Mouse (Mus musculus) CH12F3 (cell line): ENCODE results near the gene Vldlr.

Experiments
- in situ Hi-C: fragments of 300-500 bp; cut with MboI; formaldehyde crosslinking; loops from 2 replicates; pipeline ENCODE4 v1.14.3; 2020; ENCODE audit warnings: low sequenced_read_pairs

Vldlr gene

DNA sequence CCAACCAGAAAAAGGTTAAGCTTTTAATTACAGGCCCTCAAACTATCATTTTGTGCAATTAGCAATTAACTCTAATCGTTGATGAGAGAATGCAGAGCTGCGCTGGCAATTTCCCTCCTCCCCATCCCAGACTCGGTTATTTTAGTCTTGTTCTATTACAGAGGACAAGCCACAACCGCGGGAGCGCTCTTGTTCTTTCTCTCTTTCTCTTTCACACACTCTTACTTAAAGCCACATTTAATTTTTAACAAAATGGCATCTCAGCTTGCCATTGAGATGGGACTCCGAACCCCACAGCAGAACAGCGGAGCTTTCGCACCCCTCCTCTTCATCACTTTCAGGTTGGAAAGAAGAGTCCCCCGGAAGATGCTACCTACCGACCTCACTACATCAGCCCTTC lies at the start of gene Vldlr:
Gene Vldlr, plus strand, starts transcription at position 167 of the 400 bp plus-strand sequence.
- in situ Hi-C loops: no loop called here

DNA sequence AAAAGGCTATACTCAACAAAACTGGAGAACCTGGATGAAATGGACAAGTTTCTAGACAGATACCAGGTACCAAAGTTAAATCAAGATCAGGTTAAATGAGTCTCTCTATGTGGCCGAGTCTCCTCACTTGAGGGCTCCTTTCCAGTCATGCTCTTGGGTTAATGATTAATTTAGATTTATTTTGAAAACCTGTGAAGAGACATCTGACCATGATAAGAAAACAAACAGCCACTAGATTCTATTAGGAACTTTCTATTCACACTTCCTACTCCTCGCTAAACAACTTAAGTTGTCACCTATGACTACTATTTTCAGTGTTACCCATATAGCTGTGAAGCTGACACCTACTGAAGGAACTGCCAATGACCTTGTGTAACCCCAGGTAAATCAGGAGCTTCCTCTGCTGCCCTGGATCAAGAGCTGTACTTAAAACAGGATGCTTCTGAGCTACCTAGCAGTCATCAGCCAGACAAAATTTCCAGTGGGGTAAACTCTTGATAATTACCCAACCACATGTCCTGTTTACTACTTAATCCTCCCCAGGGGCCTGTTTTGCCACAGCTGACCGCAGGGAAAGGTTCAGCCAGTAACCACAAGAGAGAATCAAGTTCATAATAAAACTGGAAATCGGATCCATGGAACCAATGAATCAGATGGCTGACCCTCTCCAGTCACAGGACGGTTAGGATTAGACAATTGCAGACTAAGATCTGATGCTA lies 48.5 kb upstream of the Vldlr start:
- in situ Hi-C loops: no loop called here

DNA sequence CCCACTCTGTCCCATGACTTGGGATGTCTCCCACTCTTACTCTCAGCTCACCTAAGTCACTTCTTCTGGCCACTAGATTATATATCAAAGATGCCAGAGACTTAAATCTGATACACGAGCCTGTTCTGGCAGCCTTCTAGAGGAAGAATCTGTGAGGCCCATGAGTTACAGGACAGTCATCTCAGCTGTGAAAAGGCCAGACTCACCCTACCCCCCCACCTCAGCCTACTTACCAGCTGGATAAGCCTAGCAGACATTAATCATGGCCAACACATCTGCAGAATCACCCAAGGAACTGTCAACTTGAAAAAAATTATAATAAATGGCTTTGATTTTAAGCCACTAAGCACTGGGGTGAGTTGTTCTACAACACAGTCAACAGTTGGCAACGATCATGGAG lies 42.4 kb upstream of the Vldlr start:
- in situ Hi-C loops: no loop called here

DNA sequence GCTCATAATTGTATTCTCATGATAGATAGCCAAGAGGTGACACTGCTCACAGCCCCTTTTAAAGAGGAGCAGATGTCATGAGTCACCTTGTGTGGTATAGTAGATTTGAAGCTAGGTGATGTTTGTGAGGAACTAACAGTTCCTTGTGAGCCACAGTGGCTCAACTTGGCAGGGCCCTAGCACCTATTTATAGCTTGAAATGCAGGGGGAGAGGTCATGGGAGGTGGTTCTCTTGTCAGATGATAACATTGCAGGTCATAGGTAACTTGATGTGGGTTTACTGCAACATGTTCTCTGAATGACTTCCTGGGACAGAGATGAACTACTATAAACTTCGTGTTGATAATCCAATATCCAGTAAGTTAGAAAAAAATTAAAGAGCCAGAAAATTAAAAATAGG lies 40.7 kb upstream of the Vldlr start:
- in situ Hi-C loops: no loop called here

DNA sequence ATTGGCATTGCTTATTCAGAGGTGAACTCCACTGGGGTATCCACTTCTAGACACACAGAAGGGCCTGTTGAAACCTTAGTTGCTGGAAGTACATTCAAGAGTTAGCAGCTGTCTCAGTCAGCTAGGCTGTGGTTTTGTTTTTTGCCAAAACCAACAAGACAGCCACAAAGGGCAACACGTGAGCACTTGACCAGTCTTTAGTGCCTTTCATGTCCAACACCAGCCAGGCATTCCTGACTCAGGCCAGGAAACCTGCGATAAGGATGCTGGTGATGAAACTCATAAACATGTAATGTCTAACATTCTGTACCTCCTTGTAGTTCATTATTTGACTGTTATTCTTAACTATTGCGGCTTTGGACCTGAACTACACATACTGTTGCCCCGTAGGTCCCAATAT lies 39.7 kb upstream of the Vldlr start:
- in situ Hi-C loops: no loop called here

DNA sequence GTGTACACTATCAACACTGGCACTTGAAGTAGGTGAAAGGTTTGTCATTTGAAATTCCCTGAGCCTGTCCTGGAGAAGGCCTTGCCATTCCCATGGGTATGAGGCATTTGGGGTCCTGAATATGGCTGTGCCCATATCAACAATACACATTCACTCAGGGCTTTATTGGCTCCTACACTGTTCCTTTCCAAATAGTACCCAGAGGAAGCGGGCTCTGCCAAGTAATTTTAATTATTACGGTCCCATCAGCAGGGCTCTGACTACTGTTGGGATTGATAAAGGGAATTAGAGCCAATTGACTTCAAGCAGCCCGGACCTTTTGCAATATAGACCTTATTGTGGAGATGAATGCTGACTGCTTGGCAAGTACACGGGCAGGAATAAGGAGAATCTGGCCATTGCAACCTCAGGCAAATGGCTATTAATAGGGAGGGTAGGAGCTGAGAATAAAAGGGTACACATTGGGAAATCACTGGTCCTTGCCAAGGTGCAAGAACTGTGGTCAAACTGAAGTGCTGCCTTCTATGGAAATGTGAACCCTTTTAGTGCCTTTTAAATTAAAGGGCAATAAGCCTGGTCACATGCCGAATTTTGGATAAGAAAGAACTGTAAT lies 38.0 kb upstream of the Vldlr start:
- in situ Hi-C loops: no loop called here

DNA sequence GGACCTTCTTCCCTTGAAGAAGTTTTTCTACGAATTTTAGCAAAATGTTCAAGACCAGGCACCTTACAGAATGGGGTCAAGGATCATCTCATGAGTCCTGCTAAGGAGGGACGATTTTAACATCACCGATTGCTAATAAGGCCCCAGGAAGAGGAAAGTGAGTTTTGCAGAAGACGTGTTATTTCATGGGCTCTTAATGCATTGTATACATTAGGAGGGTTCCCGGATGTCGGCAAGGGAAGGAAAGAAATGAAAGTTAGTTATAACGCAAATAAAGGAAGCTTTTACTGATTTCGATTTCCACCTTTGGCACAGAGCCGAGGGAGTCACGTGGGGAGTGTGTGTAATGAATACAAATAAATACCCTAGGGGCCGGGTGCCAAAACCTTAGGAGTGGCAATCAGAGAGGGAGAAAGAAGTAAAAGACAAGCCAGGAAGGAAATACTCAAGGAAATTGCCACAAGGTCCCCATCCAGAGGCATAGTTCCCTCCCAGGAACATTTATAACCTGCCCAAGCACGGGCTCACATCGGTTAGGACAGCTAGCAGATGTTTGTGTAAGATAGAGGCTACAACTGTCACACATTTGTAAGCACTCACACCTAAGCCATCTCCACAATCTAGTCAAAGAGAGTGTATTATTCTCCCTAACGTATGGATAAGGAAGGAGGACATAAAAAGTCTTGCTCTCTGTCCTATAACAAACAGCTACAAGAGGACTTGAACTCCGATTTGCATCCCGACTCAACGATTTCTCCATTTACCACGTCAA lies 35.7 kb upstream of the Vldlr start:
- in situ Hi-C loops: no loop called here

DNA sequence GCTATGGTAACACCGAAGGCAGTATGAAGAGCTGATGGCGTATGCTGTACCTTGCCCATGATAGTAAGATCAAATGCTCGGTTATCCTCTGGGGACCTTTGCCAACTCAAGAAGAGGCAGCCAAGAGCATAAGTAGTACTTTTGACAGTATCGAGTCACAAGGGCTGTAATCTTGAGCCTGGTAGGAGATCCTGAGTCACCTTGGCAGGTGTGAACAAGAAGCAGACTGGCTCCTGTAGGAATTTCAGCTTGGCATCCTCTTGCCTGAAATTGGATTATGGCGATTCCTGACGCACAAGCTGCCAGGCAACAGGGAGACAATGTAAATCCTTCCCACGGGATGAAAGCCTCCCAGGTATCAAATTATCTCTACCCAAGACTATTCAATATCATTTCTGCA lies 32.8 kb upstream of the Vldlr start:
- in situ Hi-C loops: no loop called here

DNA sequence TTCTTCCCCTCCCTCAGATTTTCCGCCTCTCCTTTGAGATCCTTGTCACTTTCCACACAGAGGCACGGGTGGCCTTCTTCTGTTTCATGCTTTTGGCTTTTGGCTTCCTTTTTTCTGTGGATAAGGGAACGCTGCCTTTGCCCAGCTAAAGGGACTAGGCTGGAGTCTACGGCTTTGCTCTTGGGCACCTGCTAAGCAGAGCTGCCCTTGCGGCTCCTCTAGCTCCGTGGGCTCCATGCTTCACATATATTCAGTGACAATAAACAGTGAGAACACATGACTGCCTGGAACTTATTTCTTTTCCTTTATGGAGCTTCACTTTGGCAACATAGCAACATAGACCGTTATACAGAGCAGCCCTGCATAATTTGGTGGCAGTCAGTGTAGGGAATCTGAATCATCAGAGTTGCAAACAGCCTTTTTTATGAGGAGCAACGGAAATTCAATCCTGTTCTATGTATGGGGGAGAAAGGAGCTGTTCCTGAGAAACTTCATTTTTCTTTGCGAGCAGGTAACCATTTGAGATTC lies 12.5 kb upstream of the Vldlr start:
- in situ Hi-C loops: no loop called here

DNA sequence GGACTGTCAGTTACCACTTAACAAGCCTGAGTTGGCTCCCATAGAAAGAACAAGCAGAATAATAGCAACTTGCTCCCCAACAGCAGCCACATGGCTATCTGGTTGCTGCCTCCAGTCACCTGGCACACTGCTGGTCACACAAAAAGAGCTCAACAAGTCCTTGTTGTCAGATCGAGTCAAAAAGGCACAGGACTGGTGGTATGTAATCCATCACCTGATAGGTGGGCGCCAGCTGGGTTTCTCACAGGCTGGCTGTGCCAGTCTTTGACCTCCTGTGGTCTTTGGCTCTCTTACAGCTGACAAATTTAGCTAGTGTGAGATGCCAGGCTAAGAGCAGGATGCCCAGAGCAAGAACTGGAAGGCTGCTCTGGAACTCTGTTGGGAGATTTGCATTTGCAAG lies 5.3 kb upstream of the Vldlr start:
- in situ Hi-C loops: no loop called here

DNA sequence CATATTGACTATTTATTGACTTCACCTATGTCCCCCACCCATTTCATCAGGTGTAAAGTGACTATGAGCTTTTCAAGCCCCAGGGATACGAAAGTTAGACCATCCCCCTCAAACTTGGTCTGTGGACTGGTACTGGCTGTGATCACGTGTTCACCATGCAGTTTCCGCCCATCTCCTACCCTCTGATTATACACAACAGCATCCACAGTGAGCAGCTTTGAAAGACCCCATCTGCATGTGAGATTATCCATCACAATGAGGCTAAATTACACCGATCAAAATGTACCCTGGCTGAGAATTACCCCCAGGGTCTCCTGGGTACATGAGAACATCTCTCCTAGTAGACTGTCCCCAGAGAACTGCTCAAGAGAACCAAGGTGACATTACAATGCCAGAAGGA lies 688 bp upstream of the Vldlr start:
- in situ Hi-C loops: no loop called here

DNA sequence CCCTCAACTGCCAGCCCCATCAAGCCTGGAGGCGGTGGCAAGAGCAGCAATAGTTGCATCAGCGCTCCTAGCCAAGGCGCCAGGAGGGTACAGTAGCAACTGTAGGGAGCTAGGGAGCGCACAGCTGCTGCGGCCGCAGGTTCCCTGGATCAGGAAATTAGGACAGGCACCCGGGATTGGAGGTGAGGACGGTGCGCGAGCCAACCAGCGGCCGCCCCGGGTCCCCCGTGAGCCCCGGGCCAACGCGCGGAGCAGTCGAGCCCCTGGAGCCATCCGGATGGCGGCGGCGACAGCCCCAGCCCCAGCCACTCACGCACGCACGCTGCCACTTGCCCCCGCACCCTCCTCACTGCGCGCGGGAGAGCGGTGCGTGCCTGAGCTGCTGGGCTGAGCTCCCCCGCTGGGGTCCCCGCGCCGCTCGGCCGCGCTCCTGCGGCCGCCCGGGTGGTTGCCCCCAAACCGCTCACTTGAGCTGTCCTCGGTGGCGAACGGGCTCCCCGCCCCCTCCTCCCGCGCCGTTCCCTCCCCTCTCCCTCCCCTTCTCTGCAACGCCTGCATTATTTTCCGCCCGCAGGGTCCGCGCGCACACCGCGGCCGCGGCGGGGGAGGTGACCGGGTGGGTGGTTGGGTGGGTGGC lies 601 bp downstream of the Vldlr start:
- in situ Hi-C loops: no loop called here

DNA sequence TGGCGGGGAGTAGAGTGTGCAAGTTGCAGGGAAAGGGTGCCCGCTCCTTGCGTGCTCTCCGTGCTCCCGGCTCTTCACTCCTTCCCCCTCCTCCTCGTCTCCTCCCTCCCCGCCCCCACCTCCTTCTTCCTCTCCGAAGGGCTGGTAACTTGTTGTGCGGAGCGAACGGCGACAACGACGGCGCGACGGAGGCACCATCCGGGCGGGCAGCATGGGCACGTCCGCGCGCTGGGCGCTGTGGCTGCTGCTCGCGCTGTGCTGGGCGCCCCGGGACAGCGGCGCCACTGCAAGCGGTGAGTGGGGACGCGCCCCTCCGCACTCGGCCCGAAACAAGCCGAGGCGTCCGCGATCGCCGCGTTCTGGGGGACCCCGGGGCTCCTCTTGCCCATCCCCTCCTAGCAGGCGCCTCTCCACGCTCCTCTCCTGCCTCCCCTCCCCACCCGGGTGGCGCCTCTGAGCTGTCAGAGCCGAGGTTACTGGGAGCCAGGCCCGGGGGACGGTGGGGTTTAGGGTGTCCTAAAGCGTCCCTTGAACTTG lies 1.2 kb downstream of the Vldlr start:
- in situ Hi-C loops: no loop called here

DNA sequence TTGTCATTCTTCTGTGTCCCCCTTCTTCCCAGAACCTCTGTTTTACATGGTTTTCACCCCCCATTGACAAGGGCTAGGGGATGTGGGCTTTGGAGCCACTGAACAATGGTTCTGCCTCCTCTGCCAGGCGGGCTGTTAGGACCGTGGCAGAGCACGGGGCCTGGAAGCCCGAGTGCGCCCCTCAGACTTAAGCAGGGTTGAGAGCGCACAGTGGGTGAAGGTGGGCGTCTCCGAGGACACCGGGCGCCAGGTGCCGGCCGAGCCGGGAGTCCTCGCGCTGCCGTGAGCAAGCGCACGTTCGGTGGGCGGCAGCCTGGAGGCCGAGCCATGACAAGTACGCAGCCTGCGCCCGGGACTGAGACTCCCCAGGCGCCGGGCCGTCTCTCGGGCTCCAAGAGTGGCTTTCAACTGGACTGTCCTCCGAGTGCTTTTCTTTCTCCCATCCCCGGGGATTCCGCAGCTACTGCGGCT lies 1.7 kb downstream of the Vldlr start:
- in situ Hi-C loops: no loop called here

DNA sequence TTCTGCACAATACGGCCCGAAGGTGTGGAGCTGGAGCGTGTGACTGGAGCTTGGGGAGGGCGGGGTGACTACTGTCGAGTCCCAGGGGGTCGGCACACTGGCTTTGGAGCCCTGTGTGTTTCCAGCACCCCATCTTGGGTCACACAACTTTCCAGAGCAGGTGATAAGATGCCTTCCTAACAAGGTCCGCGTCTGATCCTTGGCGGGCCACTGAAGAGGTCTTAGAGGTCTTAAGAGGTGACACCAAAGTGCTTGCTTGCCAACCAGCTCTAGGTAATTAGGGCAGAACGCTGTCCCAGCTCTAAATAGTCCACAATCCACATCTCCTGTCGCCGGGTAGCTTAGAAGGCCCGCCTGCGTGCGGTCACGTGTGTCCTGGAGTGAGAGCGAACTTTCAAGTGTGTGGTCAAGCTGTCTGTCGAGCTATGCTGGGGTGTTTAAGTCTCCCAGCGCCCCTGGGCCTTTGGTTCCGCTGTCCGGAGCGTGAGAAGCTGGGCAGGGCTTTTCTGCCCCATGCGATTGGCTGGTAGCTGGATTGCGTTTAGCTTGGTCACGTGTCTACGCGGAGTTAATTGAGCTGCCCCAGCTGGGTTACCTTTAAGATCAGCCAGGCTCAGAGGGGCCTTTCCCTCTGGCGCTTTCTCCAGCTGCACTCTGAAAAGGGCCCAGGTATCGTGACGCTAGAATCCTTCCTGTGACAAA lies 2.4 kb downstream of the Vldlr start:
- in situ Hi-C loops: no loop called here

DNA sequence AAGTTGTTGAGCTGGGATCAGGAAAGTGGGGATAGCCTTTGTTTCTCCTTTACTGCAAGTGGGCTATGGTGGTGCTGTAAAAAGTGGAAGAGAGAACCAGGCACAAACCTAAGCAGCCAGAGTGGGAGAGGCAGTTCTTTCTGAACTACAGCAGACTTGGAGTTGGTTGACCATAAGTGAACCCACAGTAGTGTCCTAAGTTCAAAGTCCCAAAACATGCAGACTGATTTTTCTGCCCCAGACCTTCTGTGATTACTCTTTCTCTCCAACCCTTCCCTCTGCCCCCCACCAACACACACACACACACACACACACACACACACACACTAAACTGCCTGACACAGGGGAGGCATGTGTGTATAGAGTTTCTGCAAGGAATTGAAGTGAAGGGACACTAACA lies 3.3 kb downstream of the Vldlr start:
- in situ Hi-C loops: no loop called here

DNA sequence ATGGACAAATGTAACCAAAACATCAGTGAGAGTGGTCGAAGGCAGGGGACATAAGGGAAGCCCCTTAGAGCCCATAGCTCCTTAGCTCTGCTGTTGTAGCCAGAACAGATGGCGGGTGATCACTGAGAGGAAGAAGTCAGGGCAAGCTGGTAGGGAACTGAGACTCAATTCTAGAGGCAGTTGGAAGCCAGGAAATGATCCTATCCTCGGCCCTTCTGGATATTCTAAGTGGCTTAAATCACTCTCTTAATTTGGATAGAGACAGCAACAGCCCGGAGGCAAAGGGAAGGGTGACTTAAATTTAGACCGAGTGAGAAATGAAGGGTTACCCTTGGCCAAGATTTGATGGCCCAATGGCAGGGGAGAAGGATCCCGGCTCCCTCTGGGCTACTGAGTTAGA lies 6.8 kb downstream of the Vldlr start:
- in situ Hi-C loops: no loop called here

DNA sequence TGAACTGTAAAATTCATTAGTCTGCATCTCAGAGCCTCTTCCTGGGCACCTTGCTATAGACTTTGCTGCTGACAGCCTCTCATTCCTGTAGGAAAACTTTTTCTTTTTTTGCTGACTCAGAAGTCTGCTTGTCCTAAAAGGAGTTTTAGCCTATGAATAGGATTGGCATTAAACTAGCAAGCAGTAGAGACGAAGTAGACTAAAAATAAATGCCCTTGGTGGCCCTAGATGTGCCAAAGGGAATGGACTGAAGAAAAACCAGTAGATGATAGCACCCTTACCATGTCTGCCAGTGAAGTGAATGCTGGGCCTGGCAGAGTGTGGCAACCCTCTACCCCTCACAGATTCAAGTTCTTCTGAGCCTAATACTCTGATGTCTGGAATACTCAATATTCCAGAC lies 8.1 kb downstream of the Vldlr start:
- in situ Hi-C loops: no loop called here

DNA sequence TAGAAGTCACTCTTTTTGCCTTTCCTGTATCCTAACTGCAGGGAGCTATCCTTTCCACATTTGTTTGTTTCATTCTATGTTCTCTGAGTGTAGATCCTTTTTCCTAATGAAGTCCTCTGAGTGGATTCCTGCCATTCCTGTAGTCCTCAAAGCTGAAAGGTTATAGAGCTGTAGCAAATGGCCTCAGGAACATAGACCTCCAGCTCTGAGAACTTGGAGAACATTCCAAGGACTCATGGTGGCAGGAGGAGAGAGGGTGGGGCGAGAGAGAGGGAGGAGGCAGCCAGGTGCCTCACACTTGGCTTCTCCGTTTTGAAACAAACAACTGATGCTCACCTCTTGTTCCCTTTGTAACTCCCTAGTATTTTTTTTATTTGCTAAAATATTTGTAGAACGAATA lies 10.3 kb downstream of the Vldlr start:
- in situ Hi-C loops: no loop called here

DNA sequence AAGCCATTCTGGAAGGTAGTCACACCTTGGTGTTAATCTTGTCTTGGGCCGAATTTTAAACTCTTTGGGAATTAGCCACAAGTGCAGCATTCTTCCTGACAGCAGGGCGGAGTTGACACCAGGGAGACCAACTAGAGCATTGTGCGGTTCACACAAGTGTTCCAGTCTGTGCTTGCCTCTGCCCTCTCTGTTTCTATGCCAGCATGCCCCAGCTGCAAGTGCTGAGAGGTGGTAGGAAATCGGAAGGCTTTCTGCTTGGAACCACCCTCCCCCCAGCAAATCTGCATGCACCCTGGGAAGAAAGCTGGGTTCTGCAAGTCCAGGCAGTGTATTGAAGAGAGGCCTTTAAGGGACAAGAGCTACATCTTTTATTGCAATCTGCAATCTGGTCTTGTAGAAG lies 10.8 kb downstream of the Vldlr start:
- in situ Hi-C loops: no loop called here
